Mouse (Mus musculus) intestine, embryonic 16.5 days (tissue): Measurements from ENCODE around the gene Nav2. TPM values are rescaled to one million over a fixed set of nuclear protein-coding genes. Genes with fewer than 3 reads are reported as not detected.

Experiments
- ATAC-seq: fragments of 200-750 bp; cut with Nextera tagmentation; 2 replicates; pipeline ENCODE4 v1.8.0; 2017; ENCODE audit warnings: moderate TSS enrichment, moderate library complexity
- H3K27ac ChIP-seq: fragments of 300-500 bp; sonication (generic); 2 replicates; pipeline ENCODE4 v1.5.1; 2014; ENCODE audit warnings: mild to moderate bottlenecking, low read length
- H3K27me3 ChIP-seq: fragments of 300-500 bp; sonication (generic); replicated peaks from 2 replicates; pipeline ENCODE4 v1.6.1; 2014; ENCODE audit warnings: low read length, control low read depth, mixed read lengths; ENCODE audit not compliant: control insufficient read depth, insufficient read depth
- H3K36me3 ChIP-seq: fragments of 300-500 bp; sonication (generic); 2 replicates; pipeline ENCODE4 v1.6.1; 2014; ENCODE audit warnings: low read length, control low read depth; ENCODE audit not compliant: control insufficient read depth, insufficient read depth
- H3K4me1 ChIP-seq: fragments of 300-500 bp; sonication (generic); 2 replicates; pipeline ENCODE4 v1.6.1; 2014; ENCODE audit warnings: low read length, control low read depth, mixed read lengths; ENCODE audit not compliant: control insufficient read depth, insufficient read depth
- H3K4me2 ChIP-seq: fragments of 300-500 bp; sonication (generic); 2 replicates; pipeline ENCODE4 v1.6.1; 2014; ENCODE audit warnings: low read depth, low read length, control low read depth
- H3K4me3 ChIP-seq: fragments of 300-500 bp; sonication (generic); 2 replicates; pipeline ENCODE4 v1.5.1; 2014; ENCODE audit warnings: mild to moderate bottlenecking, low read length
- H3K9ac ChIP-seq: fragments of 300-500 bp; sonication (generic); 2 replicates; pipeline ENCODE4 v1.6.1; 2014; ENCODE audit warnings: low read depth, low read length
- H3K9me3 ChIP-seq: fragments of 300-500 bp; sonication (generic); 2 replicates; pipeline ENCODE4 v1.6.1; 2016; ENCODE audit warnings: low read length, control low read depth; ENCODE audit not compliant: control insufficient read depth
- WGBS: fragments of 180-500 bp; shearing (Covaris S2); extraction: QIAGEN DNeasy Blood & Tissue Kit; methylation state at CpG from one replicate; pipeline ENCODE4 v1.1.7; 2014; 5-methylcytosine and 5-hydroxymethylcytosine counted together
- polyA plus RNA-seq: library from polyadenylated mRNA; unstranded; fragments of >200 nt; fragmentation: Nextera tagmentation; extraction: Ambion mirVana; gene quantifications from 2 replicates; pipeline ENCODE4 v1.2.1, GENCODE M21; 2015

Nav2 gene
- polyA plus RNA-seq, 1 experiment from 2014 or later: 15.3 TPM

DNA sequence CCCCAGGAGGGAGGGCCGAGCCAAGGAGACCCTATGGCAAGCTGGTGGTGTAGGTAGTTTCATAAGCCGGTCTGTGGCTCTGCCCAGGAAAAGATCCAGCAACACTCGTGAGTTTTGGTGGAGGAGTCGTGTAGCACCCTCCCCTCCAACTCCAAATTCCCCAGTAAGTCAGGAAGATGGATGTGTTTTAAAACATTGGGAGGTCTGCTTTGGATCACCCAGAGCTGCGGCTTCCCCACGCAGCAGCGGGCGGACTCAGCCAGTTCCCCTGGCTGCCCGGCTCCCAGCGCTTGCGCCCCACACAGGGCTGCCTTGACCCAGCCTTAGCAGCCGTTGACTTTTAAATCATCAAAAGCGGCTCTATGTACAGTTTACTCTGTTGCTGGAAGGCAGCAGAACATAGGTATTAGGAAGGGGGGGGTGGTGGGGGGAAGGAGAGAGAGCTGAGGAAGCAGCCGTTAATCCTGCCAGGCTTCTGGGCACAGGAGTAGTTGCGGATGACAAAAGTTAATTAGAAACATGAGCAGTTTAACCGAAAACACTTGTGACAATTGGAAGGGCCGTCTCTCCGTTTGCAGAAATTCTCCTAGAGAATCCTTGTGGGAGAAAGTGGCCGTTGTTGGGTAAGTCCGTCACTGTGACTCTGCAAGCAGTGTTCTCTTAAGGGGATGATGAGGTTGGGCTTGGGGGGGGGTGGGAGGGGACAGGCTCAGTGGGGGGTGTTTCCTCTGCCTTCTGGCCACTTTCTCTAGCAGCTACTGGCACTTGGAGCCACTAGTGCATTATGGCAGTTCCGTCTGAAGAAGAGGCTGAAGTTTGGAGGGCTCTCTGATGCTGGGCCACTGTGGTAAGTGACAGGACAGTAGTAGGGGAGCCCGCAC, 542.0 kb downstream of the Nav2 start:
- H3K36me3 ChIP-seq: peaks cover 9% of the 10 kb centered on the region; the same call in 1 of the 2 replicates
- H3K9me3 ChIP-seq: no peaks in the 10 kb centered on the region
- 28% methylated on average over 22 of the region's 22 CpGs for WGBS
- H3K27me3 ChIP-seq: no peaks in the 10 kb centered on the region
- H3K4me2 ChIP-seq: peak overlapping the region; percentile 33
- H3K9ac ChIP-seq: peak overlapping the region; percentile 39; the same call in 1 of the 2 replicates
- peak; percentile 88 for ATAC-seq
- peak overlapping the region; percentile 82 for H3K27ac ChIP-seq
- peaks cover 12% of the 10 kb centered on the region; the same call in 1 of the 2 replicates for H3K4me1 ChIP-seq
- H3K4me3 ChIP-seq: peak overlapping the region; percentile 27

DNA sequence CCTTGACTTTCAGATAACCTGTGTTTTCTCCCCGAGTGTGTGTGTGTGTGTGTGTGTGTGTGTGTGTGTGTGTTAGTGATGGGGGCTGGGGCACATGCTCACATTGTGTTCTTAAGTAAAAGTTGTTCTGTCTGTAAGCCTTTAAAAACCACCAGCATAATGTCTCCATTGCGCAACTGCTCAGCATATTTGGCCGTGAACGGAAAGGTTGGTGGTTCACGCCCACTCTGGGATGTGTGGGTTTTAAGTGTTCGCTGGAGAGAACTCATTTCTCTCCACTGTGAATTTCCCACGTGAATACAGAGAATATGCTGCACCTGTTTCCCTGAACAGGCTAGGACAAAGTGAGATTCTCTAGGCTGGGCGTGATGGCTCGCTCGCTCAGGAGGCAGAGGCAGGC, 542.7 kb downstream of the Nav2 start:
- Histone ChIP-seq H3K36me3 (peaks cover 9% of the 10 kb centered on the region), H3K4me2 (peak overlapping the region; percentile 33), H3K27ac (peak overlapping the region; percentile 82), H3K4me1 (peaks cover 12% of the 10 kb centered on the region; the same call in 1 of the 2 replicates), H3K9ac (0 out of 2 replicates have a peak overlapping the region, but pooled peaks have one; percentile 39), H3K4me3 (peak overlapping the region; percentile 27), H3K27me3 (no peaks in the 10 kb centered on the region), H3K9me3 (no peaks in the 10 kb centered on the region)
- 74% methylated on average over 10 of the region's 10 CpGs for WGBS
- ATAC-seq: no peak

DNA sequence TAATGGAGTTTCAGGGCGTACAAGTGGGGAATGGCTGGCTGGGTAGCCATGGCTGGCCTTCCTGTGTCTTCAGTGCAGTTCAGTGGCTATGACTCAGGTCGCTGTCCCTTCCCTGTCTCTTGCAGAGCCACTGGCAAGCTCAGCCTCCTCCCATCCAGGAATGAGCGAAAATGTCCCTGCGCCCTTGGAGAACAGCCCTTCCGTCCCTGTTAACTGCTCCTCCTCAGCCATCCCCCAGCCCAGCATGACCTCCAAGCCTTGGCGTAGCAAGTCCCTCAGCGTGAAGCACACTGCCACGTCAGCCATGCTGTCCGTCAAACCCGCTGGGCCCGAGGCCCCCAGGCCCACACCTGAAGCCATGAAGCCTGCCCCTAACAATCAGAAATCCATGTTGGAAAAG, 543.8 kb downstream of the Nav2 start:
- Histone ChIP-seq H3K4me3 (no peak overlapping the region), H3K27ac (no peak overlapping the region), H3K4me2 (0 out of 2 replicates have a peak overlapping the region, but pooled peaks have one; percentile 20), H3K9ac (peak overlapping the region; percentile 17; the same call in 1 of the 2 replicates), H3K36me3 (peaks cover 9% of the 10 kb centered on the region), H3K27me3 (no peaks in the 10 kb centered on the region), H3K4me1 (peaks cover 12% of the 10 kb centered on the region; the same call in 1 of the 2 replicates), H3K9me3 (no peaks in the 10 kb centered on the region)
- 64% methylated on average over 11 of the region's 11 CpGs for WGBS
- no peak for ATAC-seq

DNA sequence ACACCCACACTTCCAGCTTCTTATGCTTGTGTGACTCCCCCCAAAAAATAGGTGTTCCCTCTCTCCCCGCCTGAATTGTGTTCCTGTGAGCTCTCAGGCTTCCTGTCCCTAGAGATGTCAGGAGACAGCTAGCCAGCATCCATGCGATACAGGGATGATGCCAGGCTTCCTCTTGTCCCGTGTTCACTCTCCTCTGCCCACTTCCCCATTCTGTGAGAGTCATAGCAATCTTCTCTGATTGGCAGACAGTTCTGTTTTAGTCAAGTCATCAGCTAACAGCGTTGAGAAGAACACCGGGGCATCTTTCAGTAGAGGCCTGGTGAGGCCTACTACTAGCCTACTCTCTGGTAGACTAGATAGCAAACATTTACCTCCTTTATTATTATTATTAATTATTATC, 546.1 kb downstream of the Nav2 start:
- Histone ChIP-seq H3K4me2 (no peak overlapping the region), H3K36me3 (peaks cover 13% of the 10 kb centered on the region), H3K27ac (no peak overlapping the region), H3K4me1 (peaks cover 6% of the 10 kb centered on the region; the same call in 1 of the 2 replicates), H3K4me3 (no peak overlapping the region), H3K9ac (no peak overlapping the region), H3K9me3 (no peaks in the 10 kb centered on the region), H3K27me3 (no peaks in the 10 kb centered on the region)
- ATAC-seq: no peak
- WGBS: 76% methylated on average over 5 of the region's 5 CpGs

DNA sequence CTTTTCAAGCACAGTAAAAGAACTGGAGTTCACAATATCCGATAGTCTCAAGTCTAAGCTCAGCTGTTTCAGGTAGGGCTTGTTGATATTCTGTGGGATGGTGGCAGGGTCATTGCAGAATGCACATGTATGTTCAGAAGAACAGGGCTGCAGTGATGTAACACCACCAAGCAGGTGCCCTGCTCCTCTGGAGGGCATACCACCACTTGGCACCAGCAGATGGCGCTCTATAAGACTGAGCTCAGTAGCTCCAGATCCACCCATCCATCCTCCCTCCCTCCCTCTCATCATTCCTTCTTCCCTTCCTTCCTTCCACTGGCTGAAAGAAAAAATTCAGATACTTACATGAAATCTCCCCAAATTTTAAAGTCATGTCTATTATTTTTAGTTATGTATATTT, 547.6 kb downstream of the Nav2 start:
- no peak overlapping the region for H3K9ac ChIP-seq
- no peaks in the 10 kb centered on the region for H3K27me3 ChIP-seq
- peaks cover 13% of the 10 kb centered on the region for H3K36me3 ChIP-seq
- no peak overlapping the region for H3K4me2 ChIP-seq
- WGBS: 60% methylated on average over 2 of the region's 2 CpGs
- H3K4me1 ChIP-seq: no peaks in the 10 kb centered on the region
- H3K4me3 ChIP-seq: no peak overlapping the region
- no peak for ATAC-seq
- no peak overlapping the region for H3K27ac ChIP-seq
- H3K9me3 ChIP-seq: no peaks in the 10 kb centered on the region

DNA sequence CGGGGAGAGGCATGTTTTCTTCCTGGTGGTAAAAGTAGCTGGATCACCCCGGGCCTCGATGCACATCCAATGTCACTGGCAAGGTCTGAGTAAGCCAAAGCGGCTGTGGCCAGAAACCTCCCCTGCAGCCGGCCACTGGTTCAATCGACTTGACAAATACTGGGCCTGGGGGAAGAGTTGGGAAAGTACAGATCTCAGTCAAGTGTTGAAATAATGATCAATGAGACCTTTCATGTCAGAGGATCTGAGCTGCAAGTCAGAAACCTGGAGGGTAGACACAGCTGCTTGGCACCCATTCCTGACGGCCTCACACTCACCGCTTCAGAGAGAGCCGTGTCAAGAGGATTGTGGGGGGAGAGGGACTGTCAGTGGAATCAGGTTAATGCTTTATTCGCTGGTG, 548.9 kb downstream of the Nav2 start:
- Histone ChIP-seq H3K9ac (no peak overlapping the region), H3K9me3 (no peaks in the 10 kb centered on the region), H3K4me2 (no peak overlapping the region), H3K4me1 (0 out of 2 replicates have a peak, but pooled peaks cover 4% of the 10 kb centered on the region), H3K36me3 (peaks cover 12% of the 10 kb centered on the region), H3K4me3 (no peak overlapping the region), H3K27me3 (no peaks in the 10 kb centered on the region), H3K27ac (no peak overlapping the region)
- 77% methylated on average over 10 of the region's 10 CpGs for WGBS
- no peak for ATAC-seq

DNA sequence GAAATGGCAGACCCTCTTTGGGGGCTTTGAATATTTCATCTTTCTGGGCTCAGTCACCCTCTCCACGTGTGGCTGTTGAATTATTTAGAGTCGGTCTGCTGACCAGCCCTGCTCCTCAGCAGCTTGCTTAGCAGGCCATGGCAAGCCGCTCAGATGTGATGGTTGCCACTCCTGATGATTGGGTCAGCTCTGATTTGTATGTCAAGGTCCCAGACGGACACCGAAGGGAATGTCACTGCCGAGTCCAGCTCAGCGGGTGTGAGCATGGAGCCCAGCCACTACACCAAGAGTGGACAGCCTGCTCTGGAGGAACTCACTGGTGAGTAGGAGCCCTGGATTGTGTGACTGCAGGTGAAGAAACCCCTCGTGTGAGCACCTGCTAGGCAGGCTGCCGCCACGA, 549.4 kb downstream of the Nav2 start:
- no peaks in the 10 kb centered on the region for H3K27me3 ChIP-seq
- 81% methylated on average over 10 of the region's 10 CpGs for WGBS
- ATAC-seq: no peak
- H3K9ac ChIP-seq: no peak overlapping the region
- H3K4me3 ChIP-seq: no peak overlapping the region
- 0 out of 2 replicates have a peak, but pooled peaks cover 4% of the 10 kb centered on the region for H3K4me1 ChIP-seq
- H3K27ac ChIP-seq: no peak overlapping the region
- peaks cover 9% of the 10 kb centered on the region for H3K36me3 ChIP-seq
- no peaks in the 10 kb centered on the region for H3K9me3 ChIP-seq
- no peak overlapping the region for H3K4me2 ChIP-seq

DNA sequence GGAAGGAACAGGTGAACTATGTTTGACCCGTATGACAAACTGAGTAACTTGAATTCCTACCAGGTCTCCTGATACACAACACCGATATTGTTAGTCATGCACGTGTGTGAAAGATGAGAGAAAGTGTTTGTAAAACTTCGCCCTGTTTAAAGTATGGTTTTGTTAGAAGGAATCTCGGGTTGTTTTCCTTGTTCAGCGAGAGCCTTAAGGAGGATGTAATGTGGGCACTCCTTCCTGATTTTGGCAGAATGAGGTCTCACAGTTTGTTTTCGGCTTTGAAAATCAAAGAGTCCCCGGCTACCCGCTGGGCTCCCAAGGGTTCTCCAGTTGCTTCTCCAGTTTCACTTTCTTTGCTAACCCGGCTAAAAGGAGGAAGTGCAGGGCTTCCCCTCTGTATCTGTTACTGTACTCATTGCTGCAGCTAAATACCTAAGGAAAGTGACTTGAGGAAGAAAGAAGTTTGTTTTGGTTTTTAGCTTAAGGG, 553.9 kb downstream of the Nav2 start:
- Histone ChIP-seq H3K36me3 (peaks cover 15% of the 10 kb centered on the region), H3K4me2 (peak overlapping the region; percentile 30; the same call in 1 of the 2 replicates), H3K9me3 (no peaks in the 10 kb centered on the region), H3K4me1 (0 out of 2 replicates have a peak, but pooled peaks cover 4% of the 10 kb centered on the region), H3K9ac (no peak overlapping the region), H3K27me3 (no peaks in the 10 kb centered on the region), H3K4me3 (peak overlapping the region; percentile 7; the same call in 1 of the 2 replicates), H3K27ac (peak overlapping the region; percentile 33; the same call in 1 of the 2 replicates)
- ATAC-seq: no peak
- WGBS: 24% methylated on average over 10 of the region's 10 CpGs

DNA sequence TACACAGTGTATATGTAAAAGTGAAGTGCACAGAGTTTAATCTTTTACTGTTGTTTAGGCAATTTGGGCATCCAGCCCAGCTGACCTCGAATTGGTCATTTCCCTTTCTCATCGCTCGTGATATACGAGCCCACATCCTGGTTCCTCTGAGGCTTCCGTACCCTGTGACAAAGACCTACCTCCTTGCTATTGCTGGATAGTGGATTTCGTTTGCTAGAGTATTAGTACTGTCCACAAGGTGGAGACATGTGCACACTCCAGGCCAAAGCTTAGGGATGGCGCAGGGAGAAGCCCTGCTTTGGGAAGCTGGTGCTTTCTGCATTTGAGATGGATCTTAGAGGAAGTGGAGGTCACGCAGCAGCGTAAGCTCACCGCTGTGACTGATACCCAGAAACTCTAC, 559.3 kb downstream of the Nav2 start:
- Histone ChIP-seq H3K27ac (no peak overlapping the region), H3K9ac (no peak overlapping the region), H3K27me3 (no peaks in the 10 kb centered on the region), H3K4me2 (no peak overlapping the region), H3K9me3 (no peaks in the 10 kb centered on the region), H3K4me3 (no peak overlapping the region), H3K36me3 (peaks cover 16% of the 10 kb centered on the region), H3K4me1 (no peaks in the 10 kb centered on the region)
- ATAC-seq: peak; percentile 75
- 45% methylated on average over 10 of the region's 10 CpGs for WGBS
